Mouse (Mus musculus) retina, postnatal 7 days (tissue): Measurements from ENCODE around the gene Ppargc1a.

Experiments used
- DNase-seq: peaks from one replicate; pipeline ENCODE4 v3.0.0-alpha.2; 2012; ENCODE audit warnings: low read depth, low spot score

Gene Ppargc1a

GRCm38 (mm10) chr5:51415456-51415855 lies 152.1 kb downstream of the Ppargc1a start:
- no peak for DNase-seq

GRCm38 (mm10) chr5:51412303-51413117 lies 155.0 kb downstream of the Ppargc1a start:
- no peak for DNase-seq

GRCm38 (mm10) chr5:51410006-51410405 lies 157.5 kb downstream of the Ppargc1a start:
- DNase-seq, result no peak

GRCm38 (mm10) chr5:51406406-51406805 lies 161.1 kb downstream of the Ppargc1a start:
- no peak for DNase-seq
